Mouse (Mus musculus) liver, embryonic 14.5 days (tissue): ENCODE data around the gene Sgpl1.

Experiments used
- CTCF ChIP-seq: IDR thresholded peaks from 2 replicates; pipeline ENCODE4 v1.5.1; 2016; ENCODE audit warnings: antibody characterized with exemption, low read depth, control low read depth
- EP300 ChIP-seq: IDR thresholded peaks from 2 replicates; pipeline ENCODE4 v1.6.1; 2016; ENCODE audit warnings: antibody characterized with exemption, low read depth

DNA sequence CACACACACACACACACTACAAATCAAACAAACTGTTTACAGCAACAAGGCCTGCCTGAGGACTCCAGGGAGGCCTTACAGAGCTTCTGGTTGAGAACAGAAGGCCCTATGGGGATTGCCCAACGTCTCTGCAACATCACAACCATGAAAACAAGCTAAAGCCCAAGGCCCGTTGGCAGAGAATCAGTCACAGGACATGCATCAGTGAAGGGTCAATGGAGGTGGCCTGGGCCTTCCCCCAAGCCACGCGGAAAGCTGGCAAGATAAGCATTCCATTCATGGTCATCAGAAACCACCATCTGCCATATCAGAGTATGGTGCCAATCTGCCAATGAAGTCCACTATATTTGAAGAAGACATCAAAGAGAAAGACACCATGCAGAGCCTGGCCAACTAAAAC lies 13.2 kb upstream of the Sgpl1 start:
- no peak for TF ChIP-seq CTCF
- TF ChIP-seq EP300 = no peak
